Mouse (Mus musculus): ENCODE results near the gene Fth1.
"Not testable (repeated sequence)": the region's sequence is repeated elsewhere in the genome, so short reads cannot be mapped to it uniquely, and the experiment has no call there.

The Fth1 gene

DNA sequence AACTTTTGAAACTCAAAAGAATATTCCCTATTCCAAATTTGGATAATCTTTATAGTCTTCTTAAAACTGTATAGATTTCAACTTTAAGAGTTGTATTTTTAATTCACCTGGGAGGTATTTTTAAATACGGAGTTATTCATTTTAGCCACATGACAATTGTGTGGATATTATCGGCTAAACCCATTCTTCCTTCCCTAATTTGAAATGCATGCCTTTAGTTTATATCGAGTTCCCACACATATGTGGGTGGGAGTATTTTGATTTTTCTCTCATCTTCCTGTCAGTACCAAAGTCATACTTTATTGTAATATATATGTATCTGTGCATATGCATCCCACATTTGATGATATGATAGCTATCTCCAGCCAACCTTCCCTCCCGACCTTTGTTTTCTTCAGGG, at the start of gene Fth1:
Gene Fth1 (plus strand): TSS at position 341 of the 400 bp plus-strand sequence.
- no peak for DNase-seq

DNA sequence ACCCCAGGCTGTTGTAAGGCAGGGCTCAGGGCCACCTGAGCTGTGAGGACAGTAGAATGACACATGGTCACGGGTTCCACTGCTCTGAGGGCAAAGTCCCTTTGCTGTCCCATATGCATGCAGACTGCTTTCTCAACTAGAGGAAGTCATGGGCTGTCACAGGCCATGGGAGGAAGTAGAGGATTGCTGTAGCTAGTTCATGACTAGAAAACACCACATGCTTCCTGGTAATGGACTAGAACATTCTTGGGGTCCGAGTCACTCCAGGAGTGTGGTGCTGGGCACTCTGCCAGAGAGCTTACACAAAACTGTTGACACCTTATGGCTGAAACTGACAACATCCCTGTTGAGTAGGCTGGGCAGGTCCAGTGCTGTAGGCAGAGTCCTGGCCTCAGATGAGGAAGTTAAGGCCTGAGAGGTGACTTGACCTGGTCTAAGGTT, 49.2 kb upstream of the Fth1 start:
- DNase-seq: not testable (repeated sequence)

DNA sequence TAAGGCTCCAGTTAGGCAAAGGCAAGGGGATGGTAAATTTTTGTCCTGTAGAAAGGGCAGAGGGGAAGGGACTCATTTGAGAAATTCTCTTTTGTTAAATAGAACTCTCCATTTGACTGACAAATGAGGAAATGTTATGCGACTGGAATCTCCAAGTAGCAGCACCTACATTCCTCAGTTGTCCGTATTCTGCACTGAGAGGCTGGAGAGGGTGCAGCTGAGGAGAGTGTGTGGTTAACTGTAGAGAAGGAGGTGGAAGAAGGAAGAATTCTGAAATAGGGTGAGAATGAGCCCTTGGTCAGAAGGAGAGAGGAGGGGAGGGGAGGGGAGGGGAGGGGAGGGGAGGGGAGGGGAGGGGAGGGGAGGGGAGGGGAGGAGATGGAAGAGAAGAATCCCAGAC, 46.5 kb upstream of the Fth1 start:
- DNase-seq: no peak

DNA sequence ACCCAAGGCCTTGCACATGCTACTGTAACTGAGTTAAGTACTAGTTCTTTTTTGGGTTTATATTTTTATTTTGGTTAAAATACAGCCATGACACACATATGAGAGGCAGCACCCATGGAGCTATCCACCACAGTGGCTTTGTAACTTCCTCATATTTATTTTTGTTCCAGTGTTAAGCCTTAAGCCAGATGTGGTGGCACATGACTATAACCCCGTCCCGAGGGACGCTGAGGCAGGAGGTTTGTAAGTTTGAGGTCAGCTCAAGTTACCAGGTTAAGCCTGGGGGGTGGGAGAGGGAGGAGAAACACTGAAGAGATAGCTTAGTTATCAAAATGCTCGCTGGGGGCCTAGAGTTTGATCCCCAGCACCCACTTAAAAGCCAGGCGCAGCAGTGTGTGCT, 43.8 kb upstream of the Fth1 start:
- DNase-seq: no peak

DNA sequence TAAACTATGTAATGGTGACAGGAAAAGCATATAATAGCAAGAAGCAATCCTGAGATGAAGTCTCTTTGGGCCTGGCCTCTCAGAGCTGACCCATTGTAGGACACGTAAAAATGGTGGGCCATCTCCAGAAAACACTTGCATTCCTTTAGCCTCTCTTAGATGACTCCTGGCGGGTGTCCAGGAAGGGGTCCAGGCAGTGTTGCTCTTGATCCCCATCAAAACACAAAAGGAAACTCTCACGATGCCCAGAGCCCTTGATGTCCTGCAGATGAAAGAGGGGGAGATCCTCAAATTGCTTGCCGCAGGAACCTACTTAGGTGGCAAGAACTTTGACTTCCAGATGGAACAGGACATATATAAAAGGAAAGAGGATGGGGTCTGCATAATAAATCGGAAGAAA, 43.0 kb upstream of the Fth1 start:
- DNase-seq: no peak

DNA sequence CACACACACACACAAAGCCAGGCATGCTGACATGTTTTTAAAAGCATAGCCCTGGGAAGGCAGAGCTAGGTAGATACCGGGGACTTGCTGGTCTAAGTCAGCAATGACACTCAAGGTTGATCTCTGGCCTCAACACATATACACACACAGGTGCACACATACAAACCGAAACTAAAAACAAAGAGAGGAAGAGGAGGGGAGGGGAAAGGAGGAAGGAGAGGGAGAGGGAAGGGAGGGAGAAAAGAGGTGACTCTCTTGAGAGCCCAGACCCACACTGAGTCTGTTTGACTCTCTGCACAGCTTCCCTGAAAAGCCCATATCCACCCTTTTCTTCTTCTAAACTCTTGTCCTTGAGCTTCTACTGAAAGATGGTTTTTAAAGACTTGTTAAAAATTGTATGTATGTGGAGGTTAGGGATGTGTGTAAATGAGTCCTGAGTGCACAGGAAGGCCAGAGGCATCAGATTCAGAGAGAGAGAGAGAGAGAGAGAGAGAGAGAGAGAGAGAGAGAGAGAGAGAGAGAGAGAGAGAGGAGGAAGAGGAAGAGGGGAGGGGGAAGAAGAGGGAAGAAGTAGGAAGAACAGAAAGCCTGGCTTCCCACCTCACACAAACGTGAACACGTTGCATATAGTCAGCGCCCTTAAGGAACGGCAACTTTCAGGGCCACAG, 42.1 kb upstream of the Fth1 start:
- no peak for DNase-seq

DNA sequence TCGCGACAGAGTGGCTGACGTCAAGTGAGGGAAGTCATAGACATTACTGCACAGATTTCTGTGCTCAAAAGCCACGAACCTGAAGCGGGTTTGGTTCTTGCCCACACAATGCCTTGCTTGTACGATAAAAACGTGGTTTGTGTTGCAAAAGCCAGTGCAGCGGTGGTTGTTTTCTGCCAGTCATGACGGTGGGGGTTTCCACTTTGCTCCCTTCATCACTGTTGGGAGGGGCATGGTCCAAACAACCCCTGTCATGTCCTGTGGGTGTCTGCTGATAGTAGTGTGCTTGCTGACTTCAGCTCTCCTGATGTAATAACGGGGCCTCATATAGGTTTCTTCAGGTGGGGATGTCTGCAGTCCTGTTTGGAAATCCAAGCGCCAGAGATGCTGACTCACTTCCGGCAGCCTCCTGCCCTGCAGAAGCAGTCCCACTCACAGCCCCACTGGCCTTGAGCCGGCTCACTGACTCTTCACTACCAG, 41.5 kb upstream of the Fth1 start:
- no peak for DNase-seq

DNA sequence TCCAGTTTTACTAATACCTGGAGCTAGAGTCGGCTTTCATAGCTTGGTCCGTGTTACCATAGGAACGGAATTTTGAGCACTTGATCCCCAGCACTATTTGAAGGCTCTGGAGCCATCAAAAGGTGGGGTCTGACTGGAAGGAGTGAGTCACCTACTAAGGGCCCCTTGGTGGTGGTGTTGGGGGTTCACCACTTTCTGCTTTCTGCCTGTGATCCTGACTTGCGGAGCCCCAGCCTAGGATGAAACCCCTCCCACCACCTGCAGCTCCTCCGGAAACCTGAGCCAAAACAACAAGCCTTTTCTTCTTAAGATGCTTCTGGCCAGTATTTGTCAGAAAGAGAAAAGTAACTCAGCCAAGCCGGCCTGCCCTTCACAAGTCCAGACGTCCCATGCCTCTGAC, 40.6 kb upstream of the Fth1 start:
- no peak for DNase-seq

DNA sequence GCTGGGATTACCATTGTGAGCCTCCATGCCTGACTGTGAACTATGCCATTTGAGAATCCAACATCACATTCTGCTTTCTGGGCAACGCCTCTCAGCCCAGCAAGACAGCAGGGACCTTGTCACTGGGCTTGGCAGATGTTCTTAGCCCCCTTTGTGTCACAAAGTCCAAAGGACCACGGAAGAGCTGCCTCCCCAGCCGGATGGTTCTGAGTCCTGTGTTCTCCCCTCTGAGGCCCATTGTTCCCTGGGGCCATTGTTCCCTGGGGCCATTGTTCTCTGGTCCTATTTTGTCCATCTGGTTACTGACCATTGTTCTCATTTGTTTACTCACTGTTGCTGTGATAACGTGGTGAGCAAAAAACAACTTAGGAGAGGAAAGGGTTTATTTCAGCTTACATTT, 39.5 kb upstream of the Fth1 start:
- no peak for DNase-seq

DNA sequence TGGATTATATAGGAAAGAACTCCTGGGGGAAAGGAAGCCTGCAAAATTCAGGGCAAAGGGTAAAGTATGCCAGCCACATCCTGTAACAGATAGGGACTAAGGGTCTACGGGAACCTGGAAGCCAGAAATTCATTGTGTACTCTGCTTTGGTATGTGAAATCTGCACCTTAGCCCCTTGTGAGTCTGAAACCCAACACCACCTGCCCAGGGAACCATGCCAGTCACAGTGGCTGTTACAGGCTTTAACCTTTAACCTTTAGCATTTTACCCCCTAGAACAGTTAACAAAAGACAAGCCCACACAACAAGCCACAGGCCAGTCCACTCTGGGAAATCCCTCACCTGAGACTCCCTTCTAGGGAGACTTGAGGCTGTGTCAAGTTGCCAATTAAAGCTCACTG, 38.6 kb upstream of the Fth1 start:
- no peak for DNase-seq

DNA sequence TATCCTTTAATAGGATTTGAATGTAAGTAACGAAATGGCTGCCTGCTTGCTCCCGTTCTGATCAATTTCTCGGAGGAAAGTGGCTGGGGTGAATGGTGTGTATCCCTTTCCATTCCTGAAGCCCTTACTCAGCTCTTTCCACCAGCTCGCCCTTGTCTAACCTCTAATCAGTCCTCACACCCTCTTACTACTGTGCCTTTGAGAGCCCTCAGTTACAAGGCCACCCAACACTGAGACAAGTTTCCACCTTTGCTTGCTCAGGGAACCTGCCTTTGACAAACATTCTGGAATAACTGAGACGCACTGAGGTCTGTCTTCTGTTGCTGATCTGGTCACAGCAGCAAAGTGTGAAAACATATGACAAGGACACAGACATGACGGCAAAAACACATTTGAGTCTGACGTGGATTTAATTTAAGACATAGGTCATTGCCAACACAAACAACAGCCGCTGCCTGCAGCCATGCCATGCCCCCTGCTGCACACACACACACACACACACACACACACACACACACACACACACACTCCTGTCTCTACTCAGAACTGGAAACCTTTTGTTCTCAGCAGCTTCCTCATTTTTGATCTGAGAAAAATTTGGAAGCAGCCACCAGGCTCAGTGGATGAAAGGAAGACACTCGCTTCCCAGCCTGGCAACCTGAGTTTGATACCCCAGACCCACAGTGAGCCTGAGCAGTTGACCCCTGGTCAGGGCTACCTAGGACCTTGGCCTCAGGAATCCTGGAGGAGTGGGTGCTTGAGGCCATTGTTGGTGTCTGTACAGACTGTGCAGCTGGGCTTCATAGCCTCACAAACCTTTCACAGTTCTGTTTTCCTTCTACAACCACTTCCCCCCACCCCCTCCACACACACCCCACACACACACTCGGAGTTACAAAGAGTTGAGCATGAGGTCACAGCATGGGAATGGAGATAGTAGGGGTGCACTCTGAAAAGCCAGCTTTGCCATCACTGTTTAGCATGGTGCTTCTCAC, 37.6 kb upstream of the Fth1 start:
- DNase-seq: no peak

DNA sequence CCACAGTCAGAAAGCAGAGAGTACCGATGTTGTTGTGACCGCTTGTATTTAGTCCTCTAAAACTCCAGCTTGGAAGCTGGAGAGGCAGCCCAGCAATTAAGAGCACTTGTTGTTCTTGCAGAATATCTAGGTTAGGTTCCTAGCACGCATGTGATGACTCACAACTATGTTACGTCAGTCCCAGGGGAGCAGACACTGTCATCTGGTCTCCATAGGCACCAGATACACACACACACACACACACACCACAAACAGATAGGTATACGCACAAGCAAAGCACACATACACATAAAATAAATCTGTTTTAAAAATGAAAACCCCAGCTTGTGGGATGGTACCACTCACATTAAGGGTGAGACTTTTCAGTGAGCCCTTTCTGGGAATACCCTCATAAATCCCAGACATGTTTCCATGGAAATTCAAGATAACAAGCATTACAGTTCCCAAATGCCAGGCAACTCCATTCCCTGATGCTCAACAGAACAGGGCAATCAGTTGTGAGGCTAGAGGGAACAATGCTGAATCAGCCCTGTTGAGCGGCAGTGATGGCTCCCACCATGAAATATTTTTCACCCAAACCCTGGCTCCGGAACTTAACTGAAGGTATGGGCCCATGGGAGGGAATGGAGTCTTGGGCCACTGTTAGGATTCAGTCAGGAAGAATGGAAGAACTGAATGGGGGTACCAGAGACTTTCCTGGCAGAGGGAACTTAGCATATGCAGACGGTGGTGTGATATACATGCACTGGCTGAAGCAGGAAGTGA, 34.4 kb upstream of the Fth1 start:
- DNase-seq: no peak

DNA sequence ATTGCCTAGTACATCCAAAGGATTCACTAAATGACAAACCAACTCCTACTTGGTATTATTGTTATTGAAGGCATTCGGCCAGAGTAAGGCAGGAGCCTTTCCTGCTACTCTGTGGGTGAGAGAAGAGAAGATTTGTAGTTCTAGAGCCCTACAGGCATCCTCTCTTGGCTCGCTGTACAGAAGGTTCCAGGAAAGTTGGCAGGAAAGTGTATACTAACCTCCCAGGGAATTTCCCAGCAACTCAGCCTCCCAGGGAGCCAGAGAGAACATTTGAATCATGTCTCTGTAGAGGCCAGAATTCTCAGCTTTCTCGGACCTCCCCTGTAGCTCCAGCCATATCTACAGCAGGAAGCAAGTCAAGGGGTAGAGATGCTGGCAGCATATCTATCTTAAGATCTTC, 33.4 kb upstream of the Fth1 start:
- peak; percentile 57 for DNase-seq

DNA sequence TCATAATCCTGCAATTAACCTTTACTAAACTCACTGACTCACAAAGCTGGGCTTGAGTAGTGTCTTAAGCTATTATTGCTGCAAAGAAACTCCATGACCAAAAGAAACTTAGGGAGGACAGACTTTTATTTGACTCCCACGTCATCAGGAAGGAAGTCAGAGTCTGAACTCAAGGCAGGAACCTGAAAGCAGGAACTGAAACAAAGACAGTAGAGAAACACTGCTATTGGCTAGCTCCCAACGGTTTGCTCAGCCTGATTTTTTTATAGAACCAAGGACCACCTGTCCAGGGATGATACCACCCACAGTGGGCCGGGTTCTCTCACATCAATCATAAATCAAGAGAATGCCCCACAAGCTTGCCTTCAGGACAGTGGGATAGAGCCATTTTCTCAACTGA, 28.0 kb upstream of the Fth1 start:
- no peak for DNase-seq

DNA sequence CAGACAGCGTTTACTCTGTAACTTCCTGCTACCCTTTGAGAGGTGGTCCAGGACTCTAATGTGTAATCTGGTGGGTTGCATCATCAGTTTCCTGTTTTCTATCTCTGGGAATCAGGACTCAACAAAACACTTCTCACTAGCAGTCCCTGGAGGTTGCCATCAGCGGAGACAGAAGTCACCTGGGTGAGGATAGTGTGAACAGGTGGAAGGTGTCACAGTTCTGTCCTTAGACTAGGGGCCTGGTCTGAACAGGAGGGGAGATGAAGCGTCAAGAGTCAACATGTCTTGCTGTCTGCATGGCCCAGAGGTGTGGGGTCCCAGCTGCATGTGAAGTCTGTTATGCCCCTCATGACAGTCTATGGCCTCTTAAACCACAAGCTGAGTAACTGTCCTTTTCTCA, 27.5 kb upstream of the Fth1 start:
- DNase-seq: no peak

DNA sequence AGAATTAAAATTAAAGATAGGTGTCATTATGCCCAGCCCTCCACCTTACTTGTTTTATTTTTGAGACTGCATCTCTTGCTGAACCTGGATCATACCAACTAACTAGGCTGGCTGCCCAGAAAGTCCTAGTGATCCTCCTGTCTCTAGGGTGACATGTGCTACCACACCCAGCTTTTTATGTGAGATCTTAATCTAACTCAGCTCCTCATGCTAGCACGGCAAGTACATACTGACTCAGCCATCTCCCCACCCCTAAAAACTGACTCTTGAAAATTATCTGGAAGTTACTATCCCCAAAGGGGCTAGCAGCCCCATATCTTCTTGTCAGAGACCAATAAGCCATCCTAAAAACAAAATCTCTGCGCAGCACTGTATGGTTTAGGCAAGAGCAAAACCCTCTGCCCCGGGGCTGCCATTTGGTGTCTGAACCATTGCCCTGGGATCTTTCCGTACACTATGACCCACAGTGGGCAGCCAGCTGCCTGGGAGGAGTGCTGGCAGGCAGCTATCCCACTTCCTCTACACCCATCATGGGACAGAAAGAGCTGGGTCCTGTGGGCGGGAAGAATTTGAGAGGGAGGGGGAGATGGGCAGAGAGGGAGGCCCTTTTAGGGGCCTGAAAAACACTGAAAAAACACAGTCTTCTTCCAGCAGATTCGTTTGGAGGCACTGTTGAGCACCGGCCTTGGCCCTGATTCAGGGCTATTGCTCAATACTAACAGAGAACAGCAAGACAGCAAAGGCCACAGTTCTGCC, 26.2 kb upstream of the Fth1 start:
- DNase-seq: peak; percentile 89

DNA sequence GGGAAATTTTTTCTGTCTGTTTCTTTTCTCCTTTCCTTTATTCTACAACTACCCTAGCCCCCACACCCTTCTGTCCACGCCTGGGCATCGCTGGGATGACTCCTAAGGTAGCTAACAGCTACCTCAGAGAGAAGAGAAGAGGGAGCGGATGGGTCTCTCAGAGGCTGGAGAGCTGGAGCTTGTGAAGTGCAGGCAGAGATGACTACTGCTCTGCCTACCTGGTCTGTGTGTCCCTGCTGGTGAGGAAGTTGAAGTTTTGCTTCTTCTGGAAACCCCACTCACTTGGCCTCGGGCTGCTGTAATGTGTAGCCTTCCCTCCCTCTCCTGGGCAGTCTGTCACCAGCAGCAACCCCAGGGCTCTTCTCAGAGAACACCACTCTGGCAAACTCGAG, 25.6 kb upstream of the Fth1 start:
- no peak for DNase-seq

DNA sequence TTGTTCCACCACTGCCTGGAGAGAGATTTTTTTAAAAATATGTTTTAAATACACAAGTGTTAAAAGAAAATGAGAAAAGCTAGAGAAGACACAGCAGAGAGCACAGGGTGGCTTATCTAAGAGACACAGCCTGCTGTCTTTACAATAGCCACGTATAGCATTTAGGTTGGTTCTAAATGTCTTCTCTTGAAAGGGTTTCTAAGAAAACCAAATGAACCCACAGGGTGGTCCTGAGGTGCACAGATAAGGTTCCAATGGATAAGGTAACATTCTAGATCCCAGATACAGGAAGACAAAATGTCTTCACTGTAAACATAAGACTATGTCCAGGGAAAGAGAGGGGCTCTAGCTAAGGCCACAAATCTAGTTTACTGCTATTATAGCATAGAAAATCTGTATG, 25.0 kb upstream of the Fth1 start:
- no peak for DNase-seq

DNA sequence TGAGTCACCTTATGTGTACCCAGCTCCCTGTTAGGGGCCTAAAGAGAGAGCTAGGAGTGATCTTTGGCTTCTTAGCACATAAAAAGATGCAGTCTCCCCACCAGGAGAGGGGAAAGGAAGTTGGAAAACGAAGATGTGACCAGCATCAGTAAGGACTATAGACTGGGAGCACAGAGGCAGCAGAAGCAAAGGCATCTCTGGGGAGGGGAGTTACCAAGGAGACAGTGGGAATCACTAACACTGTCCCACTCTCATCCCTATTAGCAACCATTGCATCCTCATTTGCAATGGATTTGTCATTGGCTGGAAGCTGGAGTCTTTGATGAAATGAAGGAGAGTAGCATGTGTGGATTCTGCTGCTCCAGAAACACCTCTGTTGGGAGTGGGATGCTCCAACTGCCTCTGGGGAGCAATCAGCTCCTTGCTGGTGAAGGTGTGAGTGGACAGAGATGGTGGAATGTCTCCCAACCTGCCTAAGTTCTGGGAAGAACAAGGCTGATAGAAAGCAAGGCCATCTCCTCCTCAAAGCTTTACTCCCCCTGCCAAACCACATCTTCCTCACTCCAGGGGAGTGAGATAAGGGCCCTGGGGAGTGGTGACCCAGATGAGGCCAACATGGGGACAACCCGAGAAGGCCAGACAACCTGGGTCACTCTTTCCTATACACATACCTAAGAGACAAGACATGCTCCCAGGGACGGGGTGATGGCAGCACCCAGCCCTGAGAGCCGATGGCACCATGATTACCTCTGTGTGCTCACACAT, 23.6 kb upstream of the Fth1 start:
- DNase-seq: no peak

DNA sequence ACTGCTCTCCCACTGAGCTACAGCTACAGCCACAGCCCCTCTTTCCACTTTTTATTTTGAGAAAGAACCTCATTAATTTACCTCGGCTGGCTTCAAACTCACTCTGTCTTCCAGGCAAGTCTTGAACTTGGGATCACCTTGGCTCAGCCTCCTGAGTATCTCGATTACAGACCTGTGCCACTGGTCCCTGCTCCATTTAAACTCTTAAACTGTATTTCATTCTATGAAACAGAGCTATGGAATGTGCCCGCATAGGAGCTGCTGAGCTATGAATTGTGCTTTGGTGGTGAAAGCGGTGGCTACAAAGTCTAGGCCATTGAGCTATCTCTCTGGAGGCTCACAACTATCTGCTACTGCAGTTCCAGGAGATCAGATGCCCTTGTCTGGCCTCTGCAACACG, 22.4 kb upstream of the Fth1 start:
- no peak for DNase-seq

DNA sequence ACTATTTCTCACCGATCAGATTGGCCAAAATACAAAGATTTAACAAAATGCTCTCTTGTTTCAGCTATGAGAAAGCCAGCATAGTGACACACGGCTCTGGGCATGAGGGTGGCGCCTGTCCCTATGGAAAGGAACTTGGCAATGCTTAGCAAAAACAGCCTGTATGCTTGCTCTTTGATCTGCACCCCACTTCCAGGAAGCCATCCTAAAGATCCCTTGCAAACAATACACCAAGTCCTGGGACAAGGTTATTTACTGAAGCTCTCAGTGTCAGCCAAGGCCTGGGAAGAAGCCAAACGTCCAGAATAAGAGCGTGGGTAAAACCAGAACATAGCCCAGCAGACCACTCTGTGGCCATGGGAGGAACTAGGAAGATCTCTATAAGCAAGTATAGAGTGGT, 19.6 kb upstream of the Fth1 start:
- no peak for DNase-seq
